ENCODE assay signal across 16 mouse cellular contexts in the genomic region with DNA sequence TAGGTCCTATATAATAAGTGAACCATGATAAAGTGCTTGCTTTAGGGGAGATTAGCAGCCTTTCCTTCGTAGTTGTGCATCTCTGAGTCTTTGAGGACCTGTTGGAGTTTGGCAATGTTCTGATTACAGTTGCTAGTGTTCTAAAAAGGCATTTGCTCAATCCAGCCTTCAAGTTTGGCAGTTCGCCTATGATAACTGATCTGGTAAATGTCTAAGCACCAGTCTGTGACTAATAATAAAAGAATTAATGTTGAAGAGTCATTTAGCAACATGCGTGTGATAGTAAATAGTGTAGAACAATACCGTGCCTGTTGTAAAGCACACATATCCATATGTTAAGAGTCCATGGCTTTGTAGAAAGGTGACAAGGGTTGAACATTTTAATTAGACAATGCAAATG.
DNase-seq lines count a peak whose midpoint lies in the region; ATAC-seq and TF ChIP-seq lines count a peak whose summit lies in the region.
"Had no signal": no experiment of that assay in that cellular context is flagged by ENCODE, and none has a peak within 500 bp of the region (broad histone marks: within the 10 kb centered on the region; RNA-seq: fewer than 3 reads in every experiment).

No protein-coding gene starts in this region.

- H3K36me3 ChIP-seq in heart, postnatal 0 days (replicated peaks; ENCODE audit: control insufficient read depth, insufficient read depth, low read length): no peaks in the 10 kb centered on the region
- H3K36me3 ChIP-seq in heart, embryonic 12.5 days: no peaks in the 10 kb centered on the region
- no peaks in the 10 kb centered on the region for H3K36me3 ChIP-seq in testis, adult 2 months (ENCODE audit: control insufficient read depth, insufficient read depth, low read length)
- H3K36me3 ChIP-seq: embryonic facial prominence, embryonic 10.5 days; limb, embryonic 15.5 days; neural tube, embryonic 13.5 days had no signal

- TF ChIP-seq EP300 in heart, postnatal 0 days (IDR thresholded peaks at IDR 0.05; ENCODE audit: low read depth): no peak

- no peak overlapping the region for H3K9ac ChIP-seq in heart, postnatal 0 days (replicated peaks; ENCODE audit: low read depth, low read length)
- H3K9ac ChIP-seq in heart, embryonic 12.5 days: no peak overlapping the region
- H3K9ac ChIP-seq: limb, embryonic 15.5 days; liver, postnatal 0 days; neural tube, embryonic 13.5 days had no signal

- H3K27me3 ChIP-seq in heart, postnatal 0 days (ENCODE audit: control insufficient read depth, insufficient read depth, low read length): no peaks in the 10 kb centered on the region
- no peaks in the 10 kb centered on the region for H3K27me3 ChIP-seq in heart, embryonic 12.5 days (replicated peaks)
- H3K27me3 ChIP-seq in testis, adult 2 months (ENCODE audit: control insufficient read depth, insufficient read depth, low read length): no peaks in the 10 kb centered on the region
- H3K27me3 ChIP-seq: limb, embryonic 15.5 days; neural tube, embryonic 13.5 days had no signal

- no peak overlapping the region for H3K27ac ChIP-seq in heart, postnatal 0 days (ENCODE audit: low read depth)
- H3K27ac ChIP-seq in heart, embryonic 12.5 days (ENCODE audit: poor library complexity, severe bottlenecking): no peak overlapping the region
- H3K27ac ChIP-seq in testis, adult 2 months (ENCODE audit: control insufficient read depth, insufficient read depth, low read depth, low read length): no peak overlapping the region
- H3K27ac ChIP-seq: embryonic facial prominence, embryonic 10.5 days; limb, embryonic 15.5 days; neural tube, embryonic 13.5 days had no signal

- 37% methylated on average over 4 of the region's 4 CpGs for WGBS in heart, postnatal 0 days
- WGBS in heart, embryonic 12.5 days: 63% methylated on average over 4 of the region's 4 CpGs

- H3K4me3 ChIP-seq in heart, postnatal 0 days (ENCODE audit: low read depth, low read length): no peak overlapping the region
- H3K4me3 ChIP-seq in heart, embryonic 12.5 days: no peak overlapping the region
- H3K4me3 ChIP-seq in testis, adult 2 months (ENCODE audit: control insufficient read depth, low read depth, low read length): peak overlapping the region; percentile 13; the same call in 1 of the 2 replicates
- H3K4me3 ChIP-seq: embryonic facial prominence, embryonic 10.5 days; limb, embryonic 15.5 days; neural tube, embryonic 13.5 days had no signal

- no peaks in the 10 kb centered on the region for H3K9me3 ChIP-seq in heart, postnatal 0 days (replicated peaks; ENCODE audit: control insufficient read depth, low read length)
- H3K9me3 ChIP-seq in heart, embryonic 12.5 days (replicated peaks): no peaks in the 10 kb centered on the region
- H3K9me3 ChIP-seq: embryonic facial prominence, embryonic 10.5 days; limb, embryonic 15.5 days; neural tube, embryonic 13.5 days had no signal

- peak; percentile 16 for DNase-seq in heart, postnatal 0 days (ENCODE audit: low spot score)
- DNase-seq in testis, postnatal 10 days (ENCODE audit: low spot score): no peak
- peak; percentile 79 for DNase-seq in adipocyte (ENCODE audit: low spot score)
- DNase-seq in right cerebral cortex, adult 2 months (ENCODE audit: low spot score in 2 of 2): no peak
- DNase-seq in thymus, postnatal 36 days: no peak
- DNase-seq: cerebellum, adult 11 months; cerebellum, postnatal 25 days; gastrocnemius, postnatal 36 days; kidney, adult 9 months; kidney, postnatal 4 days; liver, postnatal 0 days had no signal

- H3K4me2 ChIP-seq in heart, postnatal 0 days (ENCODE audit: low read depth, low read length): no peak overlapping the region
- H3K4me2 ChIP-seq in heart, embryonic 12.5 days: no peak overlapping the region
- H3K4me2 ChIP-seq: limb, embryonic 15.5 days; neural tube, embryonic 13.5 days had no signal

- no peak for TF ChIP-seq CTCF in heart, postnatal 0 days (IDR thresholded peaks at IDR 0.05; ENCODE audit: low read depth)
- no peak for TF ChIP-seq CTCF in testis, adult 2 months (IDR thresholded peaks at IDR 0.05; ENCODE audit: control insufficient read depth, insufficient read depth, insufficient replicate concordance, low read depth, low read length)

- TF ChIP-seq POLR2A in testis, adult 2 months (IDR thresholded peaks at IDR 0.05; ENCODE audit: control insufficient read depth, low read depth, low read length): no peak

- ATAC-seq in heart, postnatal 0 days (ENCODE audit: insufficient read depth, low read depth): no peak
- ATAC-seq in heart, embryonic 12.5 days (ENCODE audit: insufficient number of reproducible peaks, low FRiP score): no peak
- ATAC-seq: liver, postnatal 0 days had no signal

- H3K4me1 ChIP-seq in heart, postnatal 0 days (ENCODE audit: control insufficient read depth, insufficient read depth): no peaks in the 10 kb centered on the region
- no peaks in the 10 kb centered on the region for H3K4me1 ChIP-seq in heart, embryonic 12.5 days (replicated peaks)
- peaks cover 5% of the 10 kb centered on the region for H3K4me1 ChIP-seq in testis, adult 2 months (ENCODE audit: control insufficient read depth, insufficient read depth, low read length)
- H3K4me1 ChIP-seq: embryonic facial prominence, embryonic 10.5 days; limb, embryonic 15.5 days had no signal

Comparison
In these comparisons a context has a peak if more than half of its experiments do, and no peak if none do; other contexts are left out.
1. DNase-seq: peak in heart, postnatal 0 days (single experiment) and adipocyte (single experiment); none in testis, postnatal 10 days (single experiment), right cerebral cortex, adult 2 months (0 of 2) and thymus, postnatal 36 days (0 of 2).